Mouse (Mus musculus) cerebellum, adult 18-20 months (tissue): ENCODE measurements around the gene Armc3.

ENCODE experiments used
- DNase-seq, 2 experiments: peaks; one replicate each; pipeline ENCODE4 v3.0.0; 2021

The Armc3 gene

DNA sequence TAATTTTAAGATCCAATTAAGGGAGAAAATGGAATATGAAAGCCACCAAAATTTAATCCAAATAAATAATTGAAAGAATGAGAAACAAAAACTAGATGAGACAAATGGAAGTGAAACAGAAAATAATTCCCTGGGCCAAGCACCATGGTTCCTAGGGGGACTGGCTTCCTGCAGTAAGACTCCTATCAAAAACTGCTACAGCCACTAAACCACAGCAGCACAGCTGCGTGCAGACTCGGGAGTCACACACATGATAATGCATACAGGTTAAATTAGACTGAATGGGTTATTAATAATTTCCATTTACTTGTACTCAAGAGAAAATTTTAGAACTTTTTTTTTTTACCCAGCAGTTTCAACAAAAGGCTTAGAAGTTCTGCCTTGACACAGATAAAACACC, 154.1 kb downstream of the Armc3 start:
- no peak for DNase-seq
